Mouse (Mus musculus): ENCODE measurements around the gene 4930562C15Rik.

The 4930562C15Rik gene

GRCm38 (mm10) chr16:4915931-4916330, 80.7 kb downstream of the 4930562C15Rik start:
- DNase-seq (ENCODE audit: low read depth, low spot score) = no peak

- DNase-seq (ENCODE audit: low read depth, low spot score) = no peak
These were observed 81.4 kb downstream of the 4930562C15Rik start for GRCm38 (mm10) chr16:4916608-4917007.
